8 mouse cellular contexts compared by ENCODE assay signal in genomic region chr9:102779493-102779892, GRCm38 (mm10). TPM values are rescaled to one million over a fixed set of nuclear protein-coding genes. Genes with fewer than 3 reads are reported as not detected.
DNase-seq lines count a peak whose midpoint lies in the region; ATAC-seq and TF ChIP-seq lines count a peak whose summit lies in the region.

No protein-coding gene starts in this region.

- peak overlapping the region; percentile 79 for H3K27ac ChIP-seq in forebrain, embryonic 10.5 days
- no peak overlapping the region; the same call in 1 of the 2 replicates for H3K27ac ChIP-seq in forebrain, embryonic 12.5 days
- no peak overlapping the region for H3K27ac ChIP-seq in midbrain, embryonic 13.5 days
- H3K27ac ChIP-seq in spleen, adult 2 months (ENCODE audit: insufficient read depth, low read length): peak overlapping the region; percentile 47; the same call in 1 of the 2 replicates

- H3K9ac ChIP-seq in forebrain, embryonic 12.5 days: no peak overlapping the region
- no peak overlapping the region for H3K9ac ChIP-seq in midbrain, embryonic 13.5 days (replicated peaks)

- H3K4me3 ChIP-seq in forebrain, embryonic 10.5 days: peak overlapping the region; percentile 9; the same call in 1 of the 2 replicates
- H3K4me3 ChIP-seq in forebrain, embryonic 12.5 days (replicated peaks): no peak overlapping the region
- H3K4me3 ChIP-seq in midbrain, embryonic 13.5 days (replicated peaks): no peak overlapping the region
- H3K4me3 ChIP-seq in spleen, adult 2 months (ENCODE audit: extremely low read depth, insufficient read depth, insufficient read length): no peak overlapping the region

- H3K4me1 ChIP-seq in forebrain, embryonic 10.5 days: peaks cover 48% of the 10 kb centered on the region
- H3K4me1 ChIP-seq in forebrain, embryonic 12.5 days: peaks cover 22% of the 10 kb centered on the region
- H3K4me1 ChIP-seq in midbrain, embryonic 13.5 days (replicated peaks): 0 out of 2 replicates have a peak, but pooled peaks cover 11% of the 10 kb centered on the region
- no peaks in the 10 kb centered on the region for H3K4me1 ChIP-seq in spleen, adult 2 months (ENCODE audit: control insufficient read depth, insufficient read depth, insufficient read length)

- H3K9me3 ChIP-seq in forebrain, embryonic 10.5 days: no peaks in the 10 kb centered on the region
- no peaks in the 10 kb centered on the region for H3K9me3 ChIP-seq in forebrain, embryonic 12.5 days
- H3K9me3 ChIP-seq in midbrain, embryonic 13.5 days: no peaks in the 10 kb centered on the region

- no peaks in the 10 kb centered on the region for H3K36me3 ChIP-seq in forebrain, embryonic 10.5 days (replicated peaks)
- H3K36me3 ChIP-seq in forebrain, embryonic 12.5 days (replicated peaks): no peaks in the 10 kb centered on the region
- no peaks in the 10 kb centered on the region for H3K36me3 ChIP-seq in midbrain, embryonic 13.5 days
- no peaks in the 10 kb centered on the region for H3K36me3 ChIP-seq in spleen, adult 2 months (ENCODE audit: control insufficient read depth, insufficient read depth, low read length)

- 0 out of 2 replicates have a peak, but pooled peaks have one; percentile 37 for TF ChIP-seq CTCF in spleen, adult 2 months (IDR thresholded peaks at IDR 0.05; ENCODE audit: extremely low read depth, insufficient read depth, insufficient read length, insufficient replicate concordance)

- intact Hi-C loops in left cerebral cortex, postnatal 4 days (cut with DNase I): no loop called here

- H3K27me3 ChIP-seq in forebrain, embryonic 10.5 days (ENCODE audit: poor library complexity, severe bottlenecking): no peaks in the 10 kb centered on the region
- H3K27me3 ChIP-seq in forebrain, embryonic 12.5 days: no peaks in the 10 kb centered on the region
- 0 out of 2 replicates have a peak, but pooled peaks cover 5% of the 10 kb centered on the region for H3K27me3 ChIP-seq in midbrain, embryonic 13.5 days
- no peaks in the 10 kb centered on the region; the same call in 1 of the 2 replicates for H3K27me3 ChIP-seq in spleen, adult 2 months (ENCODE audit: control insufficient read depth, insufficient read depth, low read length)

- ATAC-seq in forebrain, embryonic 12.5 days (ENCODE audit: low FRiP score): no peak
- peak; percentile 69; the same call in 1 of the 2 replicates for ATAC-seq in midbrain, embryonic 13.5 days

- peak; percentile 84 for DNase-seq in forebrain, embryonic 10.5 days (ENCODE audit: extremely low spot score, low spot score)
- peak; percentile 67 for DNase-seq in embryo, embryonic 11.5 days (ENCODE audit: low read depth, low spot score)
- DNase-seq in heart, adult 18-20 months: peak; percentile 97 to 99
- peak; percentile 99 for DNase-seq in kidney, adult 11 months
- peak; percentile 81 for DNase-seq in left cerebral cortex, postnatal 4 days
- peak in 1 of 2 experiments; percentile 59 for DNase-seq in spleen, adult 2 months (ENCODE audit: low read depth in 1 of 2, low spot score in 2 of 2)

- 4% methylated on average over 15 of the region's 15 CpGs for WGBS in forebrain, embryonic 10.5 days
- 4% methylated on average over 15 of the region's 15 CpGs for WGBS in forebrain, embryonic 12.5 days
- WGBS in midbrain, embryonic 13.5 days: 6% methylated on average over 15 of the region's 15 CpGs
- WGBS in spleen, adult 2 months: 21% methylated on average over 15 of the region's 15 CpGs

- no peak for TF ChIP-seq POLR2A in spleen, adult 2 months (IDR thresholded peaks at IDR 0.05; ENCODE audit: low read depth, low read length)

- H3K4me2 ChIP-seq in forebrain, embryonic 12.5 days: no peak overlapping the region; the same call in 1 of the 2 replicates
- H3K4me2 ChIP-seq in midbrain, embryonic 13.5 days (replicated peaks): no peak overlapping the region

RNA-seq across cellular contexts. Expression of gene Ryk, which starts 55.2 kb away (rescaled TPM):
- polyA plus RNA-seq in forebrain, embryonic 10.5 days (2016; fragmentation: Nextera tagmentation; extraction: Ambion mirVana): 14.4 and 14.5 TPM in 2 replicates
- polyA plus RNA-seq in forebrain, embryonic 12.5 days (2016; fragmentation: Nextera tagmentation; extraction: Ambion mirVana): 16.4 and 18.6 TPM in 2 replicates
- 10 to 100 TPM; 35.6 to 40.0 TPM for total RNA-seq in heart, adult 18-20 months (2021)
- total RNA-seq in left cerebral cortex, postnatal 4 days (2021): 10 to 100 TPM; 50.7 to 54.5 TPM
- polyA plus RNA-seq in midbrain, embryonic 13.5 days (2015; fragmentation: Nextera tagmentation; extraction: Ambion mirVana): 10.8 and 14.5 TPM in 2 replicates
- 6.8 and 8.8 TPM in 2 replicates for polyA plus RNA-seq in spleen, adult 2 months (2012; rRNA removed)

Comparison
In these comparisons a context has a peak if more than half of its experiments do, and no peak if none do; other contexts are left out.
1. H3K27ac ChIP-seq: peak in forebrain, embryonic 10.5 days (single experiment) and spleen, adult 2 months (single experiment); none in forebrain, embryonic 12.5 days (single experiment) and midbrain, embryonic 13.5 days (single experiment).